Mouse (Mus musculus) fat pad, adult 2 months (tissue): ENCODE data around the gene Atp2a2.
"Not testable (repeated sequence)": the region's sequence is repeated elsewhere in the genome, so short reads cannot be mapped to it uniquely, and the experiment has no call there.

Source experiments
- DNase-seq: peaks from one replicate; pipeline ENCODE4 v3.0.0-alpha.2; 2011; ENCODE audit warnings: low read depth, low spot score; ENCODE audit errors: extremely low read depth

Gene Atp2a2

DNA sequence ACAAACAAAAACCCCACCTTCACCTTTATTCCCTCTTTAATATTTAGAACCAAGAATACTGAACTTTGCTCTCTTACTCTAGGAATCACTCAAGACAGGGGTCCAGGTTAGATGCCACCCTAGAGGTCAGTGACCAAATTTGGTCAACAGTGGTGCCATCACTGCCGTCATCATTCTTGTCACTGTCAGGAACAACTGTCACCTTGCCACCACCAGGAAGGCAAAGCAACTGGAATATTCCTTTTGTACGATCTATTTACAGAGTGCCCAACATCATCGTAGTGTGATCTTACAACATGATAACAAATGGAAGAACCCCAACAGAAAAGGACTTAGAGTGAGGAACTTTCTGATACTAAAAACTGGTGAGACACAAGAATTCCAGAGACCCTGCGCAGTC, 1.9 kb downstream of the Atp2a2 start:
- no peak for DNase-seq

DNA sequence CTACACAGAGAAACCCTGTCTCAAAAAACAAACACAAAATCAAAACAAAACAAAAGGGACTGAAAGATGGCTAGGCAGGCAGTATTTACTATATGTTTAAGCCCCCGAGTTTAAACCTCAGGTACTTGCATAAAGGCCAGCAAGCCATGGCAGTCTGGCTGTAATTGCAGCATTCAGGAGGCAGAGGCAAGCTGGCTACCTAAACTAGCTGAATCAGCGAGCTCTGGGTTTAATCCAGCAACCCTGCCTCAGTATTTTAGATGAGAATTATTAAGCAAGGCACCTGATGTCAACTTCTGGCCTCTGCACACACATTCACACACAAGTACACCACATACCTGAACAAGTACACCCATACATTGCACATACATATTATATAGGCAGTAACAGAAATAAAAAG, 4.0 kb downstream of the Atp2a2 start:
- DNase-seq, result no peak

DNA sequence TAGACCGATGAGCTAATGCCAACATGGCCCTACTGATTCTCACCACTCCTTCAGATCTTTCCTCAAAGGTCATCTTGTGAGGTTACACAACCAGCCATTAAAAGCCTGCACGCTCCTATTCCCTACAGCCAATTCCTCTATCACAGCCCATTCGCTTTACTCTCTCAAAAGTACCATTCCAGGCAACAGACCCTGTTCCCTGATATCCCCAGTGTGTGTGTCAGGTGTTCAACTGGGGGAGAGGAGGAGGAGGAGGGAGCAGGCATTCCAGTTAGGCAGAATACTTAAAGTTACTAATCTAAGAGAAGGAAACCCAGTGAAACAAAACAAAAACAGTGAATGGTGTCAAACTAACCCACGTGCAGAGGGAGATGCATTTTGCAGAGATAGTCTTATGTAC, 5.0 kb downstream of the Atp2a2 start:
- DNase-seq, result no peak

DNA sequence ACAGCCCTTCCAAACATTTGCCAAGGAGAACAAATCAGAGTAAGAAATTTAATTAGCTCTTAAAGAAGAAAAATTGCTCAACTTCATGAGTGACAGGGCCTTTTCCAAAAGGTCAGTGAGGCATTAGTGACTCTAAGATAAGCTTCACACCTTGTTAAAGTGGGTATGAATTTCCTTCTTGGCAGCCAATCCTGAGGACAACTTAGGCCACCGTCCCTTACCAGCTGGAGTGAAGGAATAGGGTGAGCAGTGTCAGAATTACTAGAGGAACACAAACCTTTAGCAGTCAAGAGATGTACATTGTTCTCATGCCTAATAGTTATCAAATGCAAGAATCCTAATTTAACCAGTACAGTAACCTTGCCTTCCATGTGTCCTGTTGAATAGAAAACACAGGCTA, 7.6 kb downstream of the Atp2a2 start:
- no peak for DNase-seq

DNA sequence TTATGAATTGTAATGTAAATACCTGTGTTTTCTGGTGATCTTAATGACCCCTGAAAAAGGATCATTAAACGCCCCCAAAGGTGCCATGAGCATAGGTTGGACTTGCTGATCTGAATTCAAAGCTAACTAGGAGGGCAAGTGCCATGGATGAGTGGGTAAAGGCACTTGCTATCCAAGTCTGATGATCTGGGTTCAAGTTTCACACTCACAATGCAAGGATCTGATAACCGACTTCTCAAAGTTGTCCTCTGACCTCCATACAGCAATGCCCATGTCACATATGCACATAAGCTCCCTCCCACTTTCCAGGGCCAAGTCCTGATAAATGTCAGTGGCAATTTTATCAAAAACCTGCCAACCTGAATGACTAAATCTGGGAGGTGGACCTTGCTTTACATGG, 9.0 kb downstream of the Atp2a2 start:
- no peak for DNase-seq

DNA sequence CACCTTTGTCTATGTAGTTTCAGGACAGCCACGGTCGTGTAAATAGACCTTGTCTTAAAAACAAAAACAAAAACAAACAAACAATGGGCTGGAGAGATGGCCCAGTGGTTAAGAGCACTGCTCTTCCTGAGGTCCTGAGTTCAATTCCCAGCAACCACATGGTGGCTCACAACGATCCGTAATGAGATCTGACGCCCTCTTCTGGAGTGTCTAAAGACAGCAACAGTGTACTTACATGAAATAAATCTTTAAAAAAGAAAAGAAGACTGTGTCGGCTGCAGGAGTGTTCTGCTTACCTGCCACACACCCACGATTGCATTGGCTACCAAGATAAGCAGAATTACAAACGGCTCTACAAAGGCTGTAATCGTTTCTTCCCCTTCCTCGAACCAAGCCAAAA, 10.6 kb downstream of the Atp2a2 start:
- no peak for DNase-seq

DNA sequence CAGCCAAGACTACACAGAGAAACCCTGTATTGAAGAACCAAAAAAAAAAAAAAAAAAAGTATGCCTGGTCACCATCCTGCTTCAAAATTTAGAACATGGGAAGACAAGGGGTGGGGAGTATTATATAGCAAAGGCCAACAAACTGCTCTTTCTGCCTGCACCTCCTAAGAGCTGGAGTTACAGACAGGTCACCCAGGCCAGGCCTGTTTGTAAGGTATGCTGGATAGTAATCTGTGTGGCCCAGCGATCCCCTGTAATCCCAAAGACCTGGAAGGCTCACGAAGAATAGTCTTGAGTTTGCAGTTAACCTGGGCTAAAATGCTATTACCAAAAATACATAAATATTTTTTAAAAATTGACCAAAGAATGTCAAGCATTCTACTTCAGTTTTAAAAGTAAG, 11.9 kb downstream of the Atp2a2 start:
- DNase-seq, result no peak

DNA sequence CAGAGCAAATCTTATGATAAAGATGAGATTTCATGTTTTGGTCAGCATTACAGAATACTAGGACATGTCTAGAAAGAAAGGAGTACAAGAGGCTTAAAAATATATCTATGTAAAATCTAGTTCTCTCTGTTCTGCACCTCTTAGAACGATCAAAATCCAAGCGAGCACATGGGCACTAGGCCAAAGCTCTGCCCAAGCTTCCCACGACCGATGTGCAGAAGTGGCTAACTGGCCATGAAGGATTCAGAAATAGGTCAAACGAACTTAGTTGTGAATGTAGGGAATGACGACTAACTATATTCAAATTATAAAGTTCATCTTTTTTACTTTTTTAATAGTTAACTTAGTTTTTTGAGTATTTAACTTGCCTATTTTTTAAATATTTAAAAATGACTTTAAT, 14.2 kb downstream of the Atp2a2 start:
- no peak for DNase-seq

DNA sequence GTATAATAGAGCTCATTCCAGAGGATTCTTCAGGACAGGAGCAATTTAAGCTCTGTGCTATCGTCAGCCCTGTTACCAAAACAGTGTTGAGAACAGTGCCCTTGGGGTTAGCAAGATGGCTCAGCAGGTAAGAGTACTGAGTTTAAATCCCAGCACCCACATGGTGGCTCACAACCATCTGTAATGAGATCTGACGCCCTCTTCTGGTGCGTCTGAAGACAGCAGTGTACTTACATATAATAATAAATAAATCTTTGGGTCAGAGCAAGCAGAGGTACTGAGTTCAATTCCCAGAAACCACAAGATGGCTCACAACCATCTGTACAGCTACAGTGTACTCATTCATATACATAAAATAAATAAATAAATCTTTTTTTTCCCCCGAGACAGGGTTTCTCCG, 15.8 kb downstream of the Atp2a2 start:
- not testable (repeated sequence) for DNase-seq

DNA sequence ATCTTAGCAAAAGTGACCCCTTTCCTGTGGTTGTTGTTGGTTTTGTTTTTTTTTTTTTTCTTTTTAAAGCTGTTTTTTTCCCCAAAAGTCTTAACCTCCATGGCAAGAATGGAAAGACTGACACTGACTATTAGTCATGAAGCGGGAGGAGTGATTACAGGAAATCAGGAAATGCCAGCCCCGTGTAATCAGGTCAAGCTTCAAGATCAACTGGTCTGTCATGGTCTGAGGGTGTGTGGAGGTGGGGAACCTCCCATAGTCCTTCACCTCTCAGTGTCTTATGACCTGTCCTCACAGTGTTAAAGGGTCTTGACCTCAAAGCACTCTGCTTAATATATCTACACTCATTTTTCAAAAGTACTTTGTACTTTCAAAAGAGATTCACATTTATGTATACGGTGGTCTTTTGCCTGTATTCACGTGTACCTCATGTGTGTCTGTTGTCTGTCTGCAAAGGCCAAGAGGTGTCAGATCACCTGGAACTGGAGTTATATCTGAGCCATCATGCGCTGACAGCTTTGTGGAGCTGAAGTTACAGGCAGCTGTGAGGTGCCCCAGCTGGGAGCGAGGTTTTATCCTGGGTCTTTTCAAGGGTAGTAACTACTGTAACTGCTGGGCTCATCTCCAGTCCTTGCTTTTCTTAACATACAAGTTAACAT, 19.2 kb downstream of the Atp2a2 start:
- no peak for DNase-seq

DNA sequence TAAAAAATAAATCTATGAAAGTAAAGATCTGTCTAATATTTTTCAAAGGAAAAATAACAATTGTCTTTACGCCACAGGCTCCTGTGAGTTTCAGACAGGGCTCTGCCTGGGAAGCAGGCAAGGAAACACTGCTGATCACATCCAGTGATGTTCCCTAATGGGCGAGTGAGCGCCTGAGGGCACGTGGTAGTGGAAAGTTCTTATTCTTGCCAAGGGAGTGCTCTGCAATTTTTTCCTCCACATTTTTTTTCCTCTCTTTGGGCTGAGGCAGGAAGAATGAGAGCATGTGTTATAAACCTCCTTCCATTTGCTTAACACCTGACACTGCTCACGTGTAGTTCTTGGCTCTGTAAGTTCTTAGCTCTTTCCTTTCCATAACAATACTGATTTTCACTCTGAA, 20.2 kb downstream of the Atp2a2 start:
- no peak for DNase-seq

DNA sequence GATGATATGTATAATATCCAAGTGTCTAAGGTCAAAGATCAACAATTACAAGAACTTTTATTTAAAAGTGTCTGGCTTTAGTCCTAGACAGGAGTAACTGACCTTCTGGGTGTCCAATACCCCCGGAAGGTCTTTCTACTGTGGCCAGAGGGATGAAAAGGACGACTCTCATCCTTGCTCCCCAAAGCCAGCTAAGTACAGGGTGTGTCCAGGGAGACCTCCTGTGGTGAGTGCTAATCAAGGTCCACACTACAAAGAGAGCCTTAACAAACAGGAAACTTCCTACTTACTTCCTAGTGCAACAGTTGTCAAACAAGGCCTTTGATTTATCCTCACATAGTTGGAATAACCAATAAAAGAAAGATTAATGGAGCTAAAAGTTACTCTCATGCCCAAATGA, 22.9 kb downstream of the Atp2a2 start:
- DNase-seq, result no peak

DNA sequence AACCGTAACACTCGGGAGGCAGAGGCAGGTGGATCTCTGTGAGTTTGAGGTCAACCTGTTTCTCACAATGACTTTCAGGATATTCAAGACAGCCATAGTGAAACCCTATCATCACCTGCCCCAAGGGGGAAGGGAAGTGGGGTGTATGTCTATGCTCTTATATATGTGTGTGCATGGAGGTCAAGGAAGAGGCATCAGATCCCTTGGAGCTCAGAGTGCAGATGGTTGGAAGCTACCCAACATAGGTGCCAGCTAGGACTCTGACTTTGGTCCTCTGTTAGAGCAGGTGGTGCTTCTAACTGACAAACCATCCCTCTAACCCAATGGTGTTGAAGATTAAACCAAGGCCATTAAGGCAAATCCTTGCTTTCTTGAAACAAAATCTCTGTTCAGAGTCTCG, 24.5 kb downstream of the Atp2a2 start:
- no peak for DNase-seq

DNA sequence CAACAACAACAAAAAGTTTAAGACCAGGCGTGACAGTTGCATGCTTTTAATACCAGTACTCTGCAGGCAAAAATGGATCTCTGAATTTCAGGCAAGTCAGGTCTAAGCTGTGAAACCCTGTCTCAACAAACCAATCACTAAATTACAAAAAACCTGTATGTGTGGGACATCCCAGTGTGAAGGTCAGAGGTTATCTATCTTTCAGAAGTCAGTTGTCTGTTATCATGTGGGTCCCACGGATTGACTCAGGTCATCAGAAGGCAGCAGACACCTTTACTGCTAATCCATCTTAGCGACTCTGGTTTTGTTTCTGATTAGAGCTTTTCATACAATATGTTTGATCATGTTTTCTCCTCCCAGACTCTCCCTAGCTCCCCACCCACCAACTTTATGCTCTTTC, 25.9 kb downstream of the Atp2a2 start:
- no peak for DNase-seq

DNA sequence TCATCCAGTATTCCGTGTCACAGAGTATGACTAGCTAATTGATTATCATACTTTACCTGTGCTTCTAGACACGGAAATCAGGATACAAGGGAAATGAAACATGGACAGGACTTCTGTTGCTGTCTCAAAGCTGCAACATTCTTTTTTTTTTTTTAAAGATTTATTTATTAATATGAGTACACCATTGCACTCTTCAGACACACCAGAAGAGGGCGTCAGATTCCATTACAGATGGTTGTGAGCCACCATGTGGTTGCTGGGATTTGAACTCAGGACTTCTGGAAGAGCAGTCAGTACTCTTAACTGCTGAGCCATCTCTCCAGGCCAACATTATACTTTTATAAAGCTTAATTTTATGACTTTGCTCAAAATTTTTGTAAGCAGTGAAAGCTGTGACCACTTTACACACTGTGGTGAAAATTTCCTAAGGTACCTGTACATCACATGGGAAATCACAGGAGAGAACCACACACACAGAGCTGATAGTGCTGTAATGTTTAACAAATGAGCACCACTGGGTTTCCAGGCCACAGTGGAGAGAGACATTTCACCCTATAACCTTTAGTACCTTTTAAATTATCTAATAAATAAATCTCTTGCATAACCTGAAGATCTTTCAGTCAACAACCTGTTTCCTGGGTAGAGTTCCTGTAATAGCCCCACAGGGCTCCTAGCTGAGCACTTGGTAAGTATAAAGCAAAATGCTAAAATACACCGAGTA, 27.2 kb downstream of the Atp2a2 start:
- no peak for DNase-seq

DNA sequence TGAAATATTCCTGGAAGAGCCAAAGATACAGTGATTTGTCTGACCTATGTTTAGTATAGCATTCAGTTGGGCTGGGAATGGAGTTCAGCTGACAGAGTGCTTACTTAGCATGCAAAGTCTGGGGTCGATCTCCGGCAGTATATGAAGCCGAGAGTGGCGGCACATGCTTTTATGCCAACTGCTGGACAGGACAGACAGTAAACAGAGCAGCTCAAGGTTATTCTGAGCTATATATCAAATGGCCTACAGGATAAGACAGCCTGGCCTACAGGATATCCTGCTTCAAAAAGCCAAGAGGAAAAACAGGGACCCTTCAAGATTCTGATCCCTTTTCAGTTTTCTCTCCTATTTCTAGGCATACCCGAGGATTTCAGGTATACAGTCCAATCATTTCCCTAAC, 30.4 kb downstream of the Atp2a2 start:
- no peak for DNase-seq

DNA sequence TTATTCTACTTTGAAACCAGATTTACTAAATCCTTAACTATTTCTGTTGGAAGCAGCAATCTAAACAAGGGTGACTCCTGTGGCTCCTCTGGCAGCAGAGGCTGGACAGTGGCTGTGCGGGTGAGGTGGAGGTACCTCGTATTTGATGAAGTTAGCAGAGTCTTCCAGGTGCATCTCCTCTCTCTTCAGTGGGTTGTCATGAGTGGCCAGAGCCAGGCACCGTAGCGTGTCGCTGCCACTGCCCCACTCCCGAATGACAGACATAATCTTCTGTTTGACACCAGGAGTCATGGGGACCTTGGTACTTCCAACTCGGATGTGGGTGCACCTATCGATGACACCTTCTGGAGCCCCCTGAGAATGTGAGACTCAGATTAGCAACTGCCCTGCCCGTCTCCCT, 40.6 kb downstream of the Atp2a2 start:
- DNase-seq, result no peak

DNA sequence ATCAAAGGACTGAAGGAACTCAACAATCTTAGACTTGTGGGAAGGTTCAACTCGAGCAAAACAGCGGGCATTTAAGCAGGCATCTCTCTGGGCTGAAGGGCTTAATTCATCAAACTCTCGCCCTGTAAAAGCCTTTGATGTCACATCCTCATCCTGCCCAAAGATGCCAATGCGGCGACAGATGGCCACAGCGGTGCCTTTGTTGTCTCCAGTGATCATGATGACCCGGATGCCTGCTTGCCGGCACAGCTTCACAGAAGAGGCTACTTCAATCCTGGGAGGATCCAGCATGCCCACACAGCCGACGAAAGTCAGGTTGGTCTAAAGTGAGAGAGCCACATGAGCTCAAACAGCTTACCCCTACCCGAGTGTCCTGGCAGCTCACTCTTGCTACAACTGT, 41.4 kb downstream of the Atp2a2 start:
- DNase-seq, result no peak

DNA sequence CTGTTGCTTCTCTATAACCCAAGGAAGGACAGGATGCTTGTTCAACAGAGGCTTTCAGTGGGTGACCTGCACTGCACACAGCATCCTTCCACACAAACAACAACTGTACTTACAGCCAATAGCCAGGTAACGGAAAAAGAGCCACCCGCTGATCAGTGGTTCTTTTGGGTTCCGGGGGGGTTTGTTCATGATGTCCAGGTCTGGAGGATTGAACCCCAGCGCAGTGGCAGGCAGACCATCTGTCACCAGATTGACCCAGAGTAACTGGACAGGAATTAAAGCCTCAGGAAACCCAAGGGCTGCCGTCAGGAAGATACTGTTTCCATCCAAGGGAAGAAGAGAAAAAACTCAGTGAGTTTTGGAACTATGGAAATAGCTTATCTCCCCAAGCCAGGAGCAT, 42.7 kb downstream of the Atp2a2 start:
- DNase-seq, result no peak

DNA sequence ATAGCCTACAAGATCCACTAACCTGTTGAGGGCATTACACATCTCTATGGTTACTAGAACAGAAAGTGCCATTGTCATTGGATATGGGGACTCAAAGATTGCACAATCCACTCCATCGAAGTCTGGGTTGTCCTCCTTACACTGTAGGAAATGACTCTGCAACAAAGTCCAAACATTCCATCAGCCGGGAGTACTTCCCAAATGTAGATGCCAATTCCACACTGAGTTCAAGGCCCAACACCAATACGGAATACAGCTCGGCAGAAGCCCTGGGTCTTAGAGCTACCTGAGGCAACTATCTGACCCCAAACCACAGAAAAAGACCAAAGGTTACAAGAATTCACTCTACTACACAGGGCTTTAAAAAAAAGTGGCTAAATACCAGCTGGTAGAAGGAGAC, 44.0 kb downstream of the Atp2a2 start:
- no peak for DNase-seq

DNA sequence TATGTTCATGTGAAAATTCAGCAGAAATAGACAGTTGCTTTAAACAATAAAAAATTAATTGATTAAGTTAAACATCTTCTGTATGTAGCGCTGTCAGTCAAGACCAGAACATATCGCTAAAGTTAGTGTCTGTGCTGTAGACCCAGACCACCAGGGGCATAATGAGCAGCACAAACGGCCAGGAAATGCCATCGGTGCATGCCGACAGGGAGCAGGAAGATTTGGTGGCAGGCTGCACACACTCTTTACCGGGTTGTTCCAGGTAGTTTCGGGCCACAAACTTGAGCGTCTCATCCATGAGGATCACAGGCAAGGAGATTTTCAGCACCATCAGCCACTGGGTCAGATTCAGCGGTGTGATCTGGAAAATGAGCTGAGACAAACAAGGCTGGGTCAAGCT, 45.0 kb downstream of the Atp2a2 start:
- DNase-seq, result not testable (repeated sequence)

DNA sequence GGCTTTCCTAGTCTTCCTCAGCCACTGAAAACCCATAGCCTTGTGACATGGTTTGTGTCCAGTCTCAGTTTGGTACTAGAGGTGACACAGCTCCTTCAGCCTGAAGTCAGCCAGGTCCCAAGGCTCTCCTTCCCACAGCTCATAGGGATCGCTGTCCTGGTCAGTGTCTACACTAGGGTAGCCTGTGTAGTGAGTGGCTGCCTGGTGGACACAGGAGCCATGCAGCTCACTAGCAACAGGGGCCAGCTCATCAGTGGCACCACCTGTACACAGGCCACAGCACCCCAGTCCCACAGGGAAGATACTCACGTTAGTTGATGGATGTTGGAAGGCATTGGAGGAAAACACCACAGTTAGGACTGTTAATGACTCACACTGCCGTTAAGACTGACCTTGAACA, 46.4 kb downstream of the Atp2a2 start:
- DNase-seq, result no peak

DNA sequence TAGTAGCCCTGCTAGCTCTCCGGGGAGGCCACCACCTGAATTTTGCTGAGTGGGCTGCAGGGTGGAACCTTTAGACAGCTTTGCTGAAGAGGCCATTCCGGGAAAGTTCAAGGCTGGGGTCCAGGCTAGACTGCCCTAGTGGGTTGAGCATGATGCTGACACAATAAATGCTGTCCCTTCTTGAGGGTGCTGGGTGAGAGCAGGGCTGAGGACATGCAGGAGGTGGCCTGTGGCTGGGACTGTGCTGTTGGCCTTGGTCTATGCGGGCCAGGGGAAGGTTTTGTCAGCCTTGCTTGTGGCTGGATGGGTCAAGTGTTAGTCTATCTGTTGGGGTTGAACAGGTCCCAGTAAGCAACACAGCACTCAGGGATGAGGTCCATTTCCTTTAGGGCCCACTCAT, 47.1 kb downstream of the Atp2a2 start:
- DNase-seq, result no peak
